Mouse (Mus musculus): ENCODE measurements at regions not wholly inside any gene's neighbourhood (a gene's known extent, or its start where the extent isn't known, plus 50 kb on each side); places are given as distances from the start of the nearest gene placed in this dataset.
"Not testable (repeated sequence)": the region's sequence is repeated elsewhere in the genome, so short reads cannot be mapped to it uniquely, and the experiment has no call there.

DNA sequence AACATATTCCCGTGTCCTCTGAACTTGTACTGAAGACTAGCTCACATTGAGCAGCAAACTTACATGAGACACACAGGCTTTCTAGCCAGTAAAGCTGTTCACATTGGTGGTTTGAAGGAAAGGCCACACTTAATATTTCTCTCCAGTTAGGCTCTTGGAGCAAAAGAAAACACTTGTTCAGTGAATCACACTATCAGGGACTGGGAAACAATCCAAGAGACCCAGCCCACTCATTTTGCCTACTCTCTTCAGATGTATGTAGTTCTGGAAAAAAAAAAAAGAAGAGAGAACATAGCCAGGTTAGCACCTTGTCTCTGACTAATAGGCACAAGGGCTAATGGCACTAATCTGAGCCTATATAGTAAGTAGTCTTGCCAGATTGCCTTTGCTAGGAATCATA lies 165.9 kb downstream of the Lyplal1 start:
- 28% methylated on average over 1 of the region's 1 CpGs for WGBS
- Histone ChIP-seq H3K27ac (ENCODE audit: low read length) (peak overlapping the region; percentile 13; the same call in 1 of the 2 replicates), H3K27me3 (ENCODE audit: control insufficient read depth, insufficient read depth, low read depth, low read length) (no peaks in the 10 kb centered on the region), H3K9ac (ENCODE audit: low read length) (no peak overlapping the region), H3K4me1 (replicated peaks; ENCODE audit: control insufficient read depth, insufficient read depth, low read length) (peaks cover 5% of the 10 kb centered on the region), H3K36me3 (ENCODE audit: control insufficient read depth, insufficient read depth, low read length) (no peaks in the 10 kb centered on the region), H3K4me3 (ENCODE audit: low read length) (no peak overlapping the region), H3K4me2 (ENCODE audit: low read depth, low read length) (no peak overlapping the region), H3K9me3 (ENCODE audit: control insufficient read depth, low read length) (no peaks in the 10 kb centered on the region)
- peak; percentile 60 for ATAC-seq (ENCODE audit: low read depth)

DNA sequence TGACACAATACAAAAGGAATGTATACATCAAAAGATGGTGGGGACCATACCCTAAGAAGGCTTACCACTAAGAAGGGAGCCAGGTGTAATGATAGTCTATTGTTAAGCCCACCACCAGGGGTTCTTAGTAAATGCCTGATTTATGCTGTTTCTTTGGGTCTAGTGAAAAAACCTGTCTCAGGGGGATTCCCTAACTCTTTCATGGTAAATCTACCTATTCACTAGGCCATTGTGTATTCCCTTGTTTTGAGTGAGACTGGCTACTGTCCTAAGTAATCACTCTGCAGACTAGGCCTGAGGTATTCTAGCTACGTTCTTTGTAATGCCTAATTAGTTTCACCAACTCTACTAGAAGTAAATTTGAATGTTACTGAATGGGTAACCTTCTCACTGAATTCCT lies 161.3 kb downstream of the Lyplal1 start:
- H3K27me3 ChIP-seq (ENCODE audit: control insufficient read depth, insufficient read depth, low read depth, low read length); H3K4me3 ChIP-seq (ENCODE audit: low read length); ATAC-seq (ENCODE audit: low read depth); H3K4me1 ChIP-seq (replicated peaks; ENCODE audit: control insufficient read depth, insufficient read depth, low read length); H3K9me3 ChIP-seq (ENCODE audit: control insufficient read depth, low read length); H3K4me2 ChIP-seq (ENCODE audit: low read depth, low read length); H3K36me3 ChIP-seq (ENCODE audit: control insufficient read depth, insufficient read depth, low read length); H3K27ac ChIP-seq (ENCODE audit: low read length); H3K9ac ChIP-seq (ENCODE audit: low read length): not testable (repeated sequence)
- 83% methylated on average over 1 of the region's 1 CpGs for WGBS

DNA sequence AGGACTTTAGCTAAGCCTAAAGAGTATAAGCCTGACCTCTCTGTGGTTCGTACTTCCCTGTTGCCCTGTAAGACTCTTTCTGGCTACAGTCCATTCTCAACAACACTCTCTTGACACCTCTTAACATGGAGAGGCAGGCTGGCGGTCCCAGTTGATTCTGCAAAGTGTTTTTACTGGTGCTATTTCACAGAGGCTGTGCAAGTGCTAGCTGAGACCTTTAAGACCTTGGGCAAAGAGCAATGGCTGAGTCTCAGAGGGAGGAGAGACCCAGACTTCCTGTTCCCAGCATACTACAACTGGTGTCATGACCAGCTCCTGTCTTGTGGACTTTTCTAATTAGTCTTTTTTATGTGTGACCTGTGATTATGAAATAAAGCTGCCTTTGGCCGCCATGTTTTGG lies 159.6 kb downstream of the Lyplal1 start:
- H3K9ac ChIP-seq (ENCODE audit: low read length): no peak overlapping the region
- no peaks in the 10 kb centered on the region for H3K4me1 ChIP-seq (replicated peaks; ENCODE audit: control insufficient read depth, insufficient read depth, low read length)
- H3K4me3 ChIP-seq (ENCODE audit: low read length): no peak overlapping the region
- H3K9me3 ChIP-seq (ENCODE audit: control insufficient read depth, low read length): no peaks in the 10 kb centered on the region
- H3K36me3 ChIP-seq (ENCODE audit: control insufficient read depth, insufficient read depth, low read length): no peaks in the 10 kb centered on the region
- H3K27ac ChIP-seq (ENCODE audit: low read length): no peak overlapping the region
- no peaks in the 10 kb centered on the region for H3K27me3 ChIP-seq (ENCODE audit: control insufficient read depth, insufficient read depth, low read depth, low read length)
- WGBS: 60% methylated on average over 3 of the region's 3 CpGs
- no peak overlapping the region for H3K4me2 ChIP-seq (ENCODE audit: low read depth, low read length)
- ATAC-seq (ENCODE audit: low read depth): peak; percentile 56; the same call in 1 of the 2 replicates

DNA sequence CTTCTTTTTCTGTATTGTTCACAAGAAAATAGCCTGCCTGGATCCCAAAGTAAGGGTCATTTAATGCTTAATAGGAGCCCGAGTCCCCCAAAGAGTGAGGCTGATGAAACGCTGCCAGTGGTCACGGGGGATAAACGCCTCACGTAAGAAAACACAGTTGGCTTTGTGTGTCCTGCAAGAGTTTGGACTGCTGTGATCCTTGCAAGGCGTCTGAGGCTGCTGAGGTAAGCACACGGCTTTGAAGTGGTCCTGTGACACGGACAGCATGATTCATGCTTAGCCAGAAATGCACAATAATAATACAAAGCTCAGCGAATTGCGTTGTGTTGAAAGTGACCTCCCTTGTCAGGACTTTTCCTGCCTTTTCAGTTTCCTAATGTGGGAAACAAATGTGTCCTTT lies 158.8 kb downstream of the Lyplal1 start:
- no peak overlapping the region for H3K4me2 ChIP-seq (ENCODE audit: low read depth, low read length)
- no peaks in the 10 kb centered on the region for H3K36me3 ChIP-seq (ENCODE audit: control insufficient read depth, insufficient read depth, low read length)

DNA sequence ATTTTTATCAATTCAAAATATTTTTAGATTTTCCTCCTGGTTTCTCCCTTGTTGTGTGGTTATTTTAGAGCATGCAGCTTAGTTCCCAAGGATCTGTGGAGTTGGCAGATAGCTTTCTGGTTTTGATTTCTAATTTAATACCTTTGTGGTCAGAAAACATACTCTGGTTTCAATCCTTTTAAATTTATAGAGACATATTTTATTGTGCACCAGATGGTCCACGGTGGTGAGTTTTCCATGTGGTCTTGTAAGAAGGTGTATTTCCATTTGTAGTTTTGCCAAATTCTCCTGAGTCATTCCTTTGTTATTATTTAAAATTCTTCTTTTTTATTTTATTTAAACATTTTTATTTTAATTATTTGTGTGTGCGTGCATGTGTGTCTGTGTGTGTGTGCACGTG lies 154.5 kb downstream of the Lyplal1 start:
- WGBS: 84% methylated on average over 3 of the region's 3 CpGs
- Histone ChIP-seq H3K4me3 (ENCODE audit: low read length) (no peak overlapping the region), H3K9ac (ENCODE audit: low read length) (no peak overlapping the region), H3K27me3 (ENCODE audit: control insufficient read depth, insufficient read depth, low read depth, low read length) (no peaks in the 10 kb centered on the region), H3K27ac (ENCODE audit: low read length) (no peak overlapping the region), H3K9me3 (ENCODE audit: control insufficient read depth, low read length) (no peaks in the 10 kb centered on the region), H3K4me1 (replicated peaks; ENCODE audit: control insufficient read depth, insufficient read depth, low read length) (peaks cover 4% of the 10 kb centered on the region; the same call in 1 of the 2 replicates), H3K4me2 (ENCODE audit: low read depth, low read length) (no peak overlapping the region), H3K36me3 (ENCODE audit: control insufficient read depth, insufficient read depth, low read length) (no peaks in the 10 kb centered on the region)
- no peak for ATAC-seq (ENCODE audit: low read depth)

More for the DNA sequence above, 158.8 kb downstream of the Lyplal1 start:
- Histone ChIP-seq H3K4me3 (ENCODE audit: low read length) (no peak overlapping the region), H3K9ac (ENCODE audit: low read length) (no peak overlapping the region), H3K4me1 (replicated peaks; ENCODE audit: control insufficient read depth, insufficient read depth, low read length) (no peaks in the 10 kb centered on the region), H3K27ac (ENCODE audit: low read length) (no peak overlapping the region), H3K9me3 (ENCODE audit: control insufficient read depth, low read length) (no peaks in the 10 kb centered on the region), H3K27me3 (ENCODE audit: control insufficient read depth, insufficient read depth, low read depth, low read length) (no peaks in the 10 kb centered on the region)
- 50% methylated on average over 10 of the region's 10 CpGs for WGBS
- no peak for ATAC-seq (ENCODE audit: low read depth)

DNA sequence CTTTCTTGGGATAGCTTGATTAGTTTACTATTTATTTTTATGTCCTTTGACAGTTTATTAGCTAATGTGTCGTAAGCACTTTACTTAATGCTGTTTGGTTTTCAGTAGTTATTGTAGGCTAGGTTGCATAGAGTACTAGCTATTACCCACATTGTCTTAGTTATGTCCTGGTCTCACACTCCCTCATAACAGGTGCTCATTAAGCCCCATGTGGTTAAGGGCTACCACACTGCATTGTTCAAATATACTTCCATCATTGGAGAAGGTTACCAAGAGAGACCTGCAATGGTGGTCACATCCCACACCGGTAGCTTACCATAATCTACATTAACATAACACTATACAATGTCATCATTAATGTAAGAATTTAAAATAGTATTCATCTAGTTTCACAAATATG lies 153.3 kb downstream of the Lyplal1 start:
- Histone ChIP-seq H3K9ac (ENCODE audit: low read length) (no peak overlapping the region), H3K4me1 (replicated peaks; ENCODE audit: control insufficient read depth, insufficient read depth, low read length) (peaks cover 4% of the 10 kb centered on the region; the same call in 1 of the 2 replicates), H3K4me2 (ENCODE audit: low read depth, low read length) (no peak overlapping the region), H3K27ac (ENCODE audit: low read length) (no peak overlapping the region), H3K27me3 (ENCODE audit: control insufficient read depth, insufficient read depth, low read depth, low read length) (no peaks in the 10 kb centered on the region), H3K4me3 (ENCODE audit: low read length) (no peak overlapping the region), H3K36me3 (ENCODE audit: control insufficient read depth, insufficient read depth, low read length) (no peaks in the 10 kb centered on the region), H3K9me3 (ENCODE audit: control insufficient read depth, low read length) (no peaks in the 10 kb centered on the region)
- no peak for ATAC-seq (ENCODE audit: low read depth)
- 88% methylated on average over 2 of the region's 2 CpGs for WGBS

DNA sequence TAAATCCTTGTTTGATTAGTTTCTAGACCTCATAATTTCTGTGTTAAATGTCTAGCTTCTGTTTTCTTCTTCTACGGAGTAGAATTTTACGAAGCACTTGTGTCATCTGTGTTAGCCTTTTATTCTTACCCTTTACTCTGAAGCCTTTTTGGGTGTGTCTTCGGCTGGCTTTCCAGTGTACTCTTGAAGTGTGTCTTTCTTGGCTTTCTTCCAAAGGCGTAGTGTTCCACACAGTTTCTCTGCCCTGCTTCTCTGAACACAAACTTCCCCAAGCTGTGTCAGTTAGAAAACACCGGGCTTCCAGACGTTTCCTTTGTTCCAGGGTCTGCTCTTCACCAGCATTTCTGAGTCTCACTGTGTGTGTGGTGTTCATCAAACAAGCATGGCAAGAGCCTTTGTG lies 152.7 kb downstream of the Lyplal1 start:
- no peak overlapping the region for H3K4me2 ChIP-seq (ENCODE audit: low read depth, low read length)
- no peak for ATAC-seq (ENCODE audit: low read depth)
- no peak overlapping the region for H3K4me3 ChIP-seq (ENCODE audit: low read length)
- no peaks in the 10 kb centered on the region for H3K9me3 ChIP-seq (ENCODE audit: control insufficient read depth, low read length)
- no peaks in the 10 kb centered on the region for H3K36me3 ChIP-seq (ENCODE audit: control insufficient read depth, insufficient read depth, low read length)
- 23% methylated on average over 6 of the region's 6 CpGs for WGBS
- H3K9ac ChIP-seq (ENCODE audit: low read length): no peak overlapping the region
- no peak overlapping the region for H3K27ac ChIP-seq (ENCODE audit: low read length)
- H3K4me1 ChIP-seq (replicated peaks; ENCODE audit: control insufficient read depth, insufficient read depth, low read length): peaks cover 4% of the 10 kb centered on the region; the same call in 1 of the 2 replicates
- H3K27me3 ChIP-seq (ENCODE audit: control insufficient read depth, insufficient read depth, low read depth, low read length): no peaks in the 10 kb centered on the region

DNA sequence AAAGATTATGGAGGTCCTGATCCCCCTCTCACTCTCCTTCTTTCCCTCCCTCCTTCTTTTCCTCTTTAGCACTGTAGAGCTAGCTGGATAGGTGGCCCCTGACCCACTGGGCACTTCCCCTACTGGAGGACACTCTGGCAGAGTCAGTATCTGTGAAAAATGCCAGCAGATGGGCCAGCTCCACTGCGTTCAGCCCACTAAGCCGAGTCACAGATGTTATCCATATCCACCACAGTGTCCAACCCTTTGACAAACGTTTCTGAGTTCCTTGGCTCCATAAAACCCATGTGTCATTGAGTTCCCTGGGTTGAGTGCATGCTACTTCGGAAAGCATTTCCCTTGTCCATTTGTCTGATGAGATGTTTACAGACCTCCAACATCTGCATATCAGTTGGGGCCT lies 149.9 kb downstream of the Lyplal1 start:
- no peaks in the 10 kb centered on the region for H3K36me3 ChIP-seq (ENCODE audit: control insufficient read depth, insufficient read depth, low read length)
- no peaks in the 10 kb centered on the region for H3K9me3 ChIP-seq (ENCODE audit: control insufficient read depth, low read length)
- H3K4me1 ChIP-seq (replicated peaks; ENCODE audit: control insufficient read depth, insufficient read depth, low read length): peaks cover 4% of the 10 kb centered on the region; the same call in 1 of the 2 replicates
- no peaks in the 10 kb centered on the region for H3K27me3 ChIP-seq (ENCODE audit: control insufficient read depth, insufficient read depth, low read depth, low read length)
- no peak overlapping the region for H3K4me2 ChIP-seq (ENCODE audit: low read depth, low read length)
- 58% methylated on average over 4 of the region's 4 CpGs for WGBS
- H3K4me3 ChIP-seq (ENCODE audit: low read length): no peak overlapping the region
- peak overlapping the region; percentile 76 for H3K27ac ChIP-seq (ENCODE audit: low read length)
- ATAC-seq (ENCODE audit: low read depth): peak; percentile 82
- no peak overlapping the region for H3K9ac ChIP-seq (ENCODE audit: low read length)

DNA sequence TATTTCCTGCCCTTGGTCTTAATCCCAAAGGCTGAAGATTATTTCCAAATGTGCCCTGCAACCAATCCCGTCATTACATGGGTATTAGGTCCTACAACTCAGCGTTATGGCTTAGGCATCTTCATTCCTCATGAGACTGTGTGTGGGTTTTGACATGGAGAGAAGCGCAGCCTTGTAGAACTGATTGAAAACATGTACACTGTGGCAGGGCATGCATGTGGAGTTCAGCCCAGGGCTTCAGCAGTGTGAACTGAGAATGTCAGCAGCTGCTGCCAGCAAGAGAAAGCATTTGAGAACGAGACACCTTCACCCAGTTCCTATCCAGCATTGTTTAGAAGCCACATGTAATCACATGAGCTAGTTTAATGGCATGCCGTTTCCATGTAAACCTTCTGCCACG lies 149.3 kb downstream of the Lyplal1 start:
- Histone ChIP-seq H3K27ac (ENCODE audit: low read length) (peak overlapping the region; percentile 76), H3K9me3 (ENCODE audit: control insufficient read depth, low read length) (no peaks in the 10 kb centered on the region), H3K9ac (ENCODE audit: low read length) (no peak overlapping the region), H3K36me3 (ENCODE audit: control insufficient read depth, insufficient read depth, low read length) (no peaks in the 10 kb centered on the region), H3K4me3 (ENCODE audit: low read length) (no peak overlapping the region), H3K4me1 (replicated peaks; ENCODE audit: control insufficient read depth, insufficient read depth, low read length) (peaks cover 4% of the 10 kb centered on the region; the same call in 1 of the 2 replicates), H3K4me2 (ENCODE audit: low read depth, low read length) (no peak overlapping the region), H3K27me3 (ENCODE audit: control insufficient read depth, insufficient read depth, low read depth, low read length) (no peaks in the 10 kb centered on the region)
- 58% methylated on average over 6 of the region's 6 CpGs for WGBS
- ATAC-seq (ENCODE audit: low read depth): no peak

DNA sequence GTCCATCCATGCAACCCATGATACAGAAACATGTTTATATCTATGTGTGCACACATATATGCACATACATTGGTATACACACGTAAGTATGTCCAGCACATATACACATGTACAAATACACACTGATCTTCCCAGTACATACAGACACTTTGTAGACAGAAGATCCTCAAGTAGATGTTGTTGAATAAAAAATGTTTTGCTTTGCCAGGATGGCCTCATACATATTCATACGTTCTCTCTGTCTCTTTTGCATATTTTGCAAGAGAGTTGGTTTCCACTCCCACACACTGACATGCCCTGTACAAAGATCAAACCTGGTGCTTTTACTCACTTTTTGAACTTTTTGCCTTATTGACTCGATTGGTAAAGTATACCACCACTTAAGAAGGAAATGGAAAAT lies 148.5 kb downstream of the Lyplal1 start:
- 75% methylated on average over 3 of the region's 3 CpGs for WGBS
- no peaks in the 10 kb centered on the region for H3K27me3 ChIP-seq (ENCODE audit: control insufficient read depth, insufficient read depth, low read depth, low read length)
- H3K9me3 ChIP-seq (ENCODE audit: control insufficient read depth, low read length): no peaks in the 10 kb centered on the region
- no peak overlapping the region for H3K4me2 ChIP-seq (ENCODE audit: low read depth, low read length)
- H3K27ac ChIP-seq (ENCODE audit: low read length): peak overlapping the region; percentile 56
- no peak for ATAC-seq (ENCODE audit: low read depth)
- H3K9ac ChIP-seq (ENCODE audit: low read length): no peak overlapping the region
- no peaks in the 10 kb centered on the region for H3K36me3 ChIP-seq (ENCODE audit: control insufficient read depth, insufficient read depth, low read length)
- peaks cover 4% of the 10 kb centered on the region; the same call in 1 of the 2 replicates for H3K4me1 ChIP-seq (replicated peaks; ENCODE audit: control insufficient read depth, insufficient read depth, low read length)
- no peak overlapping the region for H3K4me3 ChIP-seq (ENCODE audit: low read length)
